Mouse (Mus musculus): Measurements from ENCODE around the gene Tsen54.

The Tsen54 gene

DNA sequence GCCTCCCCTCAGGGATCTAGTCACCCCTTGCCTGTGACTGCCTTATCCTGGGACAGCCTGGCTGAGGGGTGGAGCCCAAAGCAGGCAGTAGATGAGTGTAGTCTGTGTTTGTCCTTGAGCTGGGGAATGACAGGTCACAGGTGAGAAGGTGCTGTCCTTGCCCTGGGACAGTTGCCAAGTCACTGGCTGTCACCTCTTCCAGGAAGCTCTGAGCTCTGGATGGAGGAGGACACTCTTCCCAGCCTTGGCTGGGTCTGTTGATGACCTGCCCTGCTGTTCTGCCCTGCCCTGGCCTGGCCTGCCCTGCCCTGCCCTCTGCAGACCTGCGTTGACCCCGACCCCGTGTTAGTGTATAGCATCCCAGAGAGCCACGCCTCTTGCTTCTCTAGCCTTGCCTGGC lies 57.9 kb downstream of the Tsen54 start:
- DNase-seq: no peak
